Mouse (Mus musculus) embryonic facial prominence, embryonic 13.5 days (tissue): ENCODE measurements at regions not wholly inside any gene's neighbourhood (a gene's known extent, or its start where the extent isn't known, plus 50 kb on each side); places are given as distances from the start of the nearest gene placed in this dataset.
"Not testable (repeated sequence)": the region's sequence is repeated elsewhere in the genome, so short reads cannot be mapped to it uniquely, and the experiment has no call there.

ENCODE experiments used
- ATAC-seq: fragments of 200-750 bp; cut with Nextera tagmentation; 2 replicates; pipeline ENCODE4 v1.8.0; 2017; ENCODE audit warnings: low read depth; ENCODE audit not compliant: insufficient number of reproducible peaks, insufficient read depth, low FRiP score, low TSS enrichment
- H3K27ac ChIP-seq: fragments of 300-500 bp; sonication (generic); 2 replicates; pipeline ENCODE4 v1.5.1; 2015; ENCODE audit warnings: moderate library complexity, mild to moderate bottlenecking, inconsistent platforms
- H3K27me3 ChIP-seq: fragments of 300-500 bp; sonication (generic); 2 replicates; pipeline ENCODE4 v1.6.1; 2015; ENCODE audit warnings: mild to moderate bottlenecking, inconsistent platforms
- H3K36me3 ChIP-seq: fragments of 300-500 bp; sonication (generic); 2 replicates; pipeline ENCODE4 v1.6.1; 2015; ENCODE audit warnings: mild to moderate bottlenecking, inconsistent platforms
- H3K4me1 ChIP-seq: fragments of 300-500 bp; sonication (generic); 2 replicates; pipeline ENCODE4 v1.6.1; 2015; ENCODE audit warnings: inconsistent platforms
- H3K4me2 ChIP-seq: fragments of 300-500 bp; sonication (generic); 2 replicates; pipeline ENCODE4 v1.6.1; 2015; ENCODE audit warnings: moderate library complexity, mild to moderate bottlenecking, inconsistent platforms
- H3K4me3 ChIP-seq: fragments of 300-500 bp; sonication (generic); 2 replicates; pipeline ENCODE4 v1.5.1; 2015; ENCODE audit warnings: mild to moderate bottlenecking, inconsistent platforms
- H3K9ac ChIP-seq: fragments of 300-500 bp; sonication (generic); 2 replicates; pipeline ENCODE4 v1.6.1; 2015; ENCODE audit warnings: mild to moderate bottlenecking, inconsistent platforms
- H3K9me3 ChIP-seq: fragments of 300-500 bp; sonication (generic); 2 replicates; pipeline ENCODE4 v1.6.1; 2016; ENCODE audit warnings: inconsistent platforms
- WGBS: fragments of 180-500 bp; shearing (Covaris S2); methylation state at CpG from one replicate; pipeline ENCODE4 v1.1.7; 2015; ENCODE audit warnings: mixed read lengths; 5-methylcytosine and 5-hydroxymethylcytosine counted together

GRCm38 (mm10) chr6:4246113-4246419 lies 159.3 kb upstream of the Bet1 start:
- Histone ChIP-seq H3K27ac (no peak overlapping the region), H3K4me3 (no peak overlapping the region), H3K9ac (no peak overlapping the region), H3K27me3 (0 out of 2 replicates have a peak, but pooled peaks cover 3% of the 10 kb centered on the region), H3K4me1 (peaks cover 7% of the 10 kb centered on the region; the same call in 1 of the 2 replicates), H3K9me3 (no peaks in the 10 kb centered on the region), H3K4me2 (peak overlapping the region; percentile 38), H3K36me3 (no peaks in the 10 kb centered on the region)
- no peak for ATAC-seq
- WGBS: 26% methylated on average over 2 of the region's 2 CpGs

GRCm38 (mm10) chr6:4276607-4277006 lies 189.8 kb upstream of the Bet1 start:
- ATAC-seq: peak; percentile 32; the same call in 1 of the 2 replicates
- no peaks in the 10 kb centered on the region for H3K36me3 ChIP-seq

GRCm38 (mm10) chr6:4277245-4277890 lies 190.6 kb upstream of the Bet1 start:
- Histone ChIP-seq H3K9ac (no peak overlapping the region), H3K27me3 (no peaks in the 10 kb centered on the region), H3K4me2 (no peak overlapping the region), H3K4me1 (peaks cover 8% of the 10 kb centered on the region), H3K9me3 (no peaks in the 10 kb centered on the region), H3K36me3 (no peaks in the 10 kb centered on the region), H3K27ac (no peak overlapping the region), H3K4me3 (no peak overlapping the region)
- ATAC-seq: no peak
- WGBS: 29% methylated on average over 2 of the region's 2 CpGs

More at GRCm38 (mm10) chr6:4276607-4277006, 189.8 kb upstream of the Bet1 start:
- H3K9me3 ChIP-seq: no peaks in the 10 kb centered on the region
- H3K4me1 ChIP-seq: peaks cover 8% of the 10 kb centered on the region
- no peaks in the 10 kb centered on the region for H3K27me3 ChIP-seq
- H3K4me3 ChIP-seq: no peak overlapping the region
- no peak overlapping the region for H3K9ac ChIP-seq
- no peak overlapping the region for H3K27ac ChIP-seq
- WGBS: 11% methylated on average over 4 of the region's 4 CpGs
- no peak overlapping the region for H3K4me2 ChIP-seq

- no peaks in the 10 kb centered on the region for H3K4me1 ChIP-seq
- H3K4me3 ChIP-seq: no peak overlapping the region
- no peaks in the 10 kb centered on the region for H3K27me3 ChIP-seq
- no peaks in the 10 kb centered on the region for H3K9me3 ChIP-seq
- no peak for ATAC-seq
- H3K4me2 ChIP-seq: no peak overlapping the region
- H3K27ac ChIP-seq: no peak overlapping the region
- H3K36me3 ChIP-seq: no peaks in the 10 kb centered on the region
- 65% methylated on average over 2 of the region's 2 CpGs for WGBS
- H3K9ac ChIP-seq: no peak overlapping the region
These were observed 204.6 kb upstream of the Bet1 start for GRCm38 (mm10) chr6:4291380-4291779.

GRCm38 (mm10) chr6:4303410-4303809 lies 201.2 kb upstream of the Col1a2 start:
- H3K4me2 ChIP-seq, H3K27me3 ChIP-seq, H3K27ac ChIP-seq, H3K9me3 ChIP-seq, H3K9ac ChIP-seq, H3K4me1 ChIP-seq, H3K36me3 ChIP-seq, H3K4me3 ChIP-seq, ATAC-seq: not testable (repeated sequence)

- ATAC-seq: no peak
- Histone ChIP-seq H3K9me3 (no peaks in the 10 kb centered on the region), H3K9ac (no peak overlapping the region), H3K4me1 (no peaks in the 10 kb centered on the region), H3K27ac (no peak overlapping the region), H3K27me3 (no peaks in the 10 kb centered on the region), H3K4me2 (no peak overlapping the region), H3K4me3 (no peak overlapping the region), H3K36me3 (no peaks in the 10 kb centered on the region)
- WGBS: 88% methylated on average over 4 of the region's 4 CpGs
These were observed 154.7 kb upstream of the Col1a2 start for GRCm38 (mm10) chr6:4349953-4350352.

GRCm38 (mm10) chr6:4362220-4362619 lies 142.4 kb upstream of the Col1a2 start:
- Histone ChIP-seq H3K4me2 (no peak overlapping the region), H3K27me3 (no peaks in the 10 kb centered on the region), H3K4me1 (no peaks in the 10 kb centered on the region), H3K9ac (no peak overlapping the region), H3K27ac (no peak overlapping the region), H3K9me3 (no peaks in the 10 kb centered on the region), H3K4me3 (no peak overlapping the region), H3K36me3 (no peaks in the 10 kb centered on the region)
- no peak for ATAC-seq
- 86% methylated on average over 2 of the region's 2 CpGs for WGBS

- H3K27me3 ChIP-seq: no peaks in the 10 kb centered on the region
- no peak overlapping the region for H3K27ac ChIP-seq
- WGBS: 44% methylated on average over 12 of the region's 12 CpGs
- no peaks in the 10 kb centered on the region for H3K9me3 ChIP-seq
- no peak overlapping the region for H3K9ac ChIP-seq
- H3K4me3 ChIP-seq: no peak overlapping the region
- H3K4me2 ChIP-seq: peak overlapping the region; percentile 20; the same call in 1 of the 2 replicates
- no peaks in the 10 kb centered on the region for H3K36me3 ChIP-seq
- ATAC-seq: no peak
- 0 out of 2 replicates have a peak, but pooled peaks cover 5% of the 10 kb centered on the region for H3K4me1 ChIP-seq
These were observed 129.1 kb upstream of the Col1a2 start for GRCm38 (mm10) chr6:4375465-4376037.

- no peaks in the 10 kb centered on the region for H3K9me3 ChIP-seq
- no peaks in the 10 kb centered on the region for H3K4me1 ChIP-seq
- H3K9ac ChIP-seq: no peak overlapping the region
- H3K36me3 ChIP-seq: no peaks in the 10 kb centered on the region
- WGBS: 93% methylated on average over 7 of the region's 7 CpGs
- no peak for ATAC-seq
- H3K27me3 ChIP-seq: no peaks in the 10 kb centered on the region
- H3K27ac ChIP-seq: no peak overlapping the region
- no peak overlapping the region for H3K4me3 ChIP-seq
- H3K4me2 ChIP-seq: no peak overlapping the region
These were observed 107.8 kb upstream of the Col1a2 start for GRCm38 (mm10) chr6:4396808-4397207.

GRCm38 (mm10) chr6:4397695-4398598 lies 106.7 kb upstream of the Col1a2 start:
- Histone ChIP-seq H3K27me3 (no peaks in the 10 kb centered on the region), H3K4me2 (no peak overlapping the region), H3K9ac (no peak overlapping the region), H3K9me3 (no peaks in the 10 kb centered on the region), H3K4me3 (no peak overlapping the region), H3K36me3 (no peaks in the 10 kb centered on the region), H3K27ac (no peak overlapping the region), H3K4me1 (no peaks in the 10 kb centered on the region)
- ATAC-seq: no peak
- WGBS: 78% methylated on average over 16 of the region's 16 CpGs

- Histone ChIP-seq H3K4me1 (no peaks in the 10 kb centered on the region), H3K9me3 (no peaks in the 10 kb centered on the region), H3K9ac (no peak overlapping the region), H3K27ac (no peak overlapping the region), H3K36me3 (no peaks in the 10 kb centered on the region), H3K4me2 (no peak overlapping the region), H3K4me3 (no peak overlapping the region), H3K27me3 (no peaks in the 10 kb centered on the region)
- ATAC-seq: no peak
- 83% methylated on average over 9 of the region's 9 CpGs for WGBS
These were observed 106.0 kb upstream of the Col1a2 start for GRCm38 (mm10) chr6:4398599-4398980.

- H3K4me1 ChIP-seq: no peaks in the 10 kb centered on the region
- no peak overlapping the region for H3K9ac ChIP-seq
- no peaks in the 10 kb centered on the region for H3K9me3 ChIP-seq
- no peaks in the 10 kb centered on the region for H3K36me3 ChIP-seq
- 83% methylated on average over 3 of the region's 3 CpGs for WGBS
- no peaks in the 10 kb centered on the region for H3K27me3 ChIP-seq
- no peak overlapping the region for H3K27ac ChIP-seq
- H3K4me2 ChIP-seq: no peak overlapping the region
- ATAC-seq: no peak
- no peak overlapping the region for H3K4me3 ChIP-seq
These were observed 99.3 kb upstream of the Col1a2 start for GRCm38 (mm10) chr6:4405301-4405700.
